ENCODE assay signal across 13 mouse cellular contexts in genomic region chr2:102034513-102034879, GRCm38 (mm10).
DNase-seq lines count a peak whose midpoint lies in the region; ATAC-seq and TF ChIP-seq lines count a peak whose summit lies in the region.
"Had no signal": no experiment of that assay in that cellular context is flagged by ENCODE, and none has a peak within 500 bp of the region (broad histone marks: within the 10 kb centered on the region; RNA-seq: fewer than 3 reads in every experiment).

No protein-coding gene starts in this region.

- POLR2A ChIA-PET in Patski (lab: Charles Lee): no interaction called here

- in situ Hi-C loops in Patski (cut with MboI; ENCODE audit: low pct_unique_long_range_greater_than_20kb): no loop called here

- H3K27me3 ChIP-seq in forebrain, embryonic 16.5 days (replicated peaks; ENCODE audit: control insufficient read depth, insufficient read depth, low read length): no peaks in the 10 kb centered on the region
- no peaks in the 10 kb centered on the region for H3K27me3 ChIP-seq in forebrain, postnatal 0 days (ENCODE audit: insufficient read depth, low read length)
- H3K27me3 ChIP-seq in Patski: no peaks in the 10 kb centered on the region
- no peaks in the 10 kb centered on the region for H3K27me3 ChIP-seq in intestine, postnatal 0 days (replicated peaks; ENCODE audit: control insufficient read depth, insufficient read depth, low read length)
- no peaks in the 10 kb centered on the region for H3K27me3 ChIP-seq in hindbrain, embryonic 11.5 days (ENCODE audit: control insufficient read depth, insufficient read depth, low read length)
- H3K27me3 ChIP-seq: limb, embryonic 13.5 days had no signal

- H3K9ac ChIP-seq in forebrain, embryonic 16.5 days (replicated peaks; ENCODE audit: low read depth, low read length): 0 out of 2 replicates have a peak overlapping the region, but pooled peaks have one; percentile 18
- no peak overlapping the region for H3K9ac ChIP-seq in forebrain, postnatal 0 days
- H3K9ac ChIP-seq in intestine, postnatal 0 days (ENCODE audit: low read depth, low read length): no peak overlapping the region
- no peak overlapping the region for H3K9ac ChIP-seq in hindbrain, embryonic 11.5 days (ENCODE audit: low read depth, low read length)
- H3K9ac ChIP-seq: limb, embryonic 13.5 days had no signal

- ATAC-seq in forebrain, embryonic 16.5 days: no peak
- no peak for ATAC-seq in forebrain, postnatal 0 days
- peak; percentile 70 for ATAC-seq in Patski
- peak; percentile 43; the same call in 1 of the 2 replicates for ATAC-seq in intestine, postnatal 0 days
- no peak for ATAC-seq in hindbrain, embryonic 11.5 days (ENCODE audit: low FRiP score)

- WGBS in forebrain, embryonic 16.5 days: 85% methylated on average over 11 of the region's 11 CpGs
- 84% methylated on average over 11 of the region's 11 CpGs for WGBS in forebrain, postnatal 0 days
- 51% methylated on average over 11 of the region's 11 CpGs for WGBS in intestine, postnatal 0 days
- 81% methylated on average over 11 of the region's 11 CpGs for WGBS in hindbrain, embryonic 11.5 days

- H3K4me3 ChIP-seq in forebrain, embryonic 16.5 days (replicated peaks; ENCODE audit: low read length): no peak overlapping the region
- H3K4me3 ChIP-seq in forebrain, postnatal 0 days (ENCODE audit: low read depth, low read length): no peak overlapping the region
- no peak overlapping the region for H3K4me3 ChIP-seq in intestine, postnatal 0 days (ENCODE audit: low read depth, low read length)
- no peak overlapping the region for H3K4me3 ChIP-seq in hindbrain, embryonic 11.5 days (ENCODE audit: low read depth, low read length)
- H3K4me3 ChIP-seq: limb, embryonic 13.5 days had no signal

- no peak for TF ChIP-seq CTCF in forebrain, postnatal 0 days (IDR thresholded peaks at IDR 0.05; ENCODE audit: low read depth)
- no peak for TF ChIP-seq CTCF in Patski (IDR thresholded peaks at IDR 0.05)
- TF ChIP-seq CTCF in intestine, postnatal 0 days (IDR thresholded peaks at IDR 0.05; ENCODE audit: low read depth): no peak

- CTCF ChIA-PET in Patski (lab: Charles Lee): interaction anchor here (1.2 kb wide), 1 partner anchor 56 kb away, joined by 3 read pairs; no protein-coding TSS in a partner anchor

- H3K27ac ChIP-seq in forebrain, embryonic 16.5 days (ENCODE audit: low read length): no peak overlapping the region
- no peak overlapping the region for H3K27ac ChIP-seq in forebrain, postnatal 0 days (ENCODE audit: low read depth, low read length)
- H3K27ac ChIP-seq in intestine, postnatal 0 days (ENCODE audit: low read depth, low read length): no peak overlapping the region
- no peak overlapping the region for H3K27ac ChIP-seq in hindbrain, embryonic 11.5 days (ENCODE audit: low read depth, low read length)

- no peaks in the 10 kb centered on the region for H3K9me3 ChIP-seq in forebrain, embryonic 16.5 days (ENCODE audit: control insufficient read depth, low read length)
- no peaks in the 10 kb centered on the region for H3K9me3 ChIP-seq in forebrain, postnatal 0 days (ENCODE audit: low read length)
- H3K9me3 ChIP-seq in intestine, postnatal 0 days (ENCODE audit: control insufficient read depth): no peaks in the 10 kb centered on the region
- H3K9me3 ChIP-seq in hindbrain, embryonic 11.5 days (ENCODE audit: control insufficient read depth, low read length): no peaks in the 10 kb centered on the region
- H3K9me3 ChIP-seq: limb, embryonic 13.5 days had no signal

- H3K4me2 ChIP-seq in forebrain, embryonic 16.5 days (ENCODE audit: low read length): no peak overlapping the region
- H3K4me2 ChIP-seq in forebrain, postnatal 0 days (ENCODE audit: low read depth): no peak overlapping the region
- no peak overlapping the region for H3K4me2 ChIP-seq in intestine, postnatal 0 days (replicated peaks; ENCODE audit: low read depth)
- H3K4me2 ChIP-seq in hindbrain, embryonic 11.5 days (replicated peaks; ENCODE audit: low read depth, low read length): no peak overlapping the region
- H3K4me2 ChIP-seq: limb, embryonic 13.5 days had no signal

- DNase-seq in forebrain, postnatal 0 days: no peak
- DNase-seq in 416B (ENCODE audit: low read depth) (peak; percentile 94), Patski (ENCODE audit: low read depth, low spot score) (peak; percentile 65)
- DNase-seq in embryo, embryonic 10.5 days (ENCODE audit: low spot score): no peak
- no peak for DNase-seq in lung, postnatal 4 days
- DNase-seq in hindbrain, embryonic 11.5 days (ENCODE audit: low spot score): no peak
- DNase-seq: heart, adult 18-20 months; heart, postnatal 36 days; lung, adult 2 months; midbrain, embryonic 14.5 days had no signal

- peaks cover 57% of the 10 kb centered on the region for H3K4me1 ChIP-seq in forebrain, embryonic 16.5 days (replicated peaks; ENCODE audit: control insufficient read depth, insufficient read depth, low read length)
- peaks cover 28% of the 10 kb centered on the region; the same call in 1 of the 2 replicates for H3K4me1 ChIP-seq in forebrain, postnatal 0 days (ENCODE audit: insufficient read depth)
- H3K4me1 ChIP-seq in intestine, postnatal 0 days (replicated peaks; ENCODE audit: control insufficient read depth, insufficient read depth, low read length): no peaks in the 10 kb centered on the region
- H3K4me1 ChIP-seq in hindbrain, embryonic 11.5 days (replicated peaks; ENCODE audit: control insufficient read depth, insufficient read depth, low read length): peaks cover 13% of the 10 kb centered on the region

- no peaks in the 10 kb centered on the region for H3K36me3 ChIP-seq in forebrain, embryonic 16.5 days (ENCODE audit: control insufficient read depth, insufficient read depth)
- no peaks in the 10 kb centered on the region for H3K36me3 ChIP-seq in forebrain, postnatal 0 days (ENCODE audit: insufficient read depth)
- H3K36me3 ChIP-seq in intestine, postnatal 0 days (ENCODE audit: control insufficient read depth, insufficient read depth): no peaks in the 10 kb centered on the region
- H3K36me3 ChIP-seq in hindbrain, embryonic 11.5 days (ENCODE audit: control insufficient read depth, insufficient read depth, low read length): no peaks in the 10 kb centered on the region

Comparison
In these comparisons a context has a peak if more than half of its experiments do, and no peak if none do; other contexts are left out.
1. ATAC-seq: peak in Patski (single experiment) and intestine, postnatal 0 days (single experiment); none in forebrain, embryonic 16.5 days (single experiment), forebrain, postnatal 0 days (single experiment) and hindbrain, embryonic 11.5 days (single experiment).
2. DNase-seq: peak in 416B (single experiment) and Patski (single experiment); none in forebrain, postnatal 0 days (single experiment), embryo, embryonic 10.5 days (single experiment), lung, postnatal 4 days (0 of 2) and hindbrain, embryonic 11.5 days (single experiment).